Mouse (Mus musculus) C2C12 (cell line): Measurements from ENCODE around the gene Proz. TPM values are rescaled to one million over a fixed set of nuclear protein-coding genes. Genes with fewer than 3 reads are reported as not detected.

Experiments
- H3K27me3 ChIP-seq: one replicate; pipeline ENCODE4 v1.6.1; 2011; ENCODE audit not compliant: control insufficient read depth, insufficient read depth, insufficient read length
- H3K36me3 ChIP-seq: one replicate; pipeline ENCODE4 v1.6.1; 2011; ENCODE audit not compliant: control insufficient read depth, insufficient read depth
- H3K4me3 ChIP-seq: one replicate; pipeline ENCODE4 v1.5.1; 2011; ENCODE audit warnings: mild to moderate bottlenecking, control low read depth; ENCODE audit not compliant: poor library complexity, insufficient read depth, severe bottlenecking
- H3K79me2 ChIP-seq: one replicate; pipeline ENCODE4 v1.6.1; 2011; ENCODE audit not compliant: control insufficient read depth, insufficient read depth
- H3K79me3 ChIP-seq: one replicate; pipeline ENCODE4 v1.6.1; 2011; ENCODE audit warnings: low read depth, control low read depth
- H3ac ChIP-seq: one replicate; pipeline ENCODE3; 2011; ENCODE audit warnings: low read depth; ENCODE audit not compliant: control insufficient read depth, insufficient read length
- CEBPB ChIP-seq: IDR thresholded peaks from one replicate; pipeline ENCODE4 v1.6.1; 2011; ENCODE audit warnings: low read depth, mild to moderate bottlenecking, control low read depth, moderate library complexity
- CTCF ChIP-seq: IDR thresholded peaks from one replicate; pipeline ENCODE4 v1.5.1; 2011; ENCODE audit not compliant: control insufficient read depth, insufficient read depth, insufficient read length
- FOSL1 ChIP-seq: IDR thresholded peaks from one replicate; pipeline ENCODE4 v1.8.0; 2011; ENCODE audit warnings: mild to moderate bottlenecking, low read length; ENCODE audit not compliant: poor library complexity, insufficient read depth, severe bottlenecking
- MAX ChIP-seq: IDR thresholded peaks from one replicate; pipeline ENCODE4 v1.6.1; 2011; ENCODE audit warnings: mild to moderate bottlenecking, control low read depth
- MYOD1 ChIP-seq: IDR thresholded peaks from one replicate; pipeline ENCODE4 v1.6.1; 2011; ENCODE audit warnings: low read depth; ENCODE audit not compliant: control insufficient read depth, insufficient read length
- MYOG ChIP-seq: IDR thresholded peaks from one replicate; pipeline ENCODE4 v1.6.1; 2011; ENCODE audit not compliant: control insufficient read depth, insufficient read length; ENCODE audit errors: extremely low read depth
- USF1 ChIP-seq: IDR thresholded peaks from one replicate; pipeline ENCODE4 v1.6.1; 2011; ENCODE audit warnings: low read depth, mild to moderate bottlenecking, control low read depth, moderate library complexity
- polyA plus RNA-seq: library from polyadenylated mRNA; unstranded; fragments of >200 nt; fragmentation: generic; extraction: Trizol; gene quantifications from one replicate; pipeline ENCODE4 v1.2.1, GENCODE M21; 2012; ENCODE audit warnings: missing spikeins

Proz gene
- polyA plus RNA-seq, 1 experiment: 0.20 TPM

DNA sequence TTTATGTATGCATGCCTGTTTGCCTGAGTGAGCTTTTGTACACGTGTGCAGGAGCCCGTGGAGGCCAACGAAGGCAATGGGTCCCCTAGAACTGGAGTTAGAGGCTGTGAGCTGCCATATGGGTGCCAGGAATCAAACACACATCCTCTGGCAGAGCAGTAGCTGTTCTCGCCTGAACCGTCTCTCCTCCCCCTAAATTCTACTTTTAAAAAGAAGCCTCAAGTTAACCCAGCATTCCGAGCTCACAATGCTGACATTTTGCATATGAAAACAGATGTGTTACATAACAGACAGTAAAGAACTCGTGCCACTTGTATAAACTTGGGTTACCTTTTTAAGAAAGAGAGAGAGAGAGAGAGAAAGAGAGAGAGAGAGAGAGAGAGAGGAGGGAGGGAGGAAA is 16.8 kb downstream of the Proz start:
- TF ChIP-seq USF1 (no peak), MYOD1 (no peak), MYOG (no peak), FOSL1 (no peak), MAX (no peak), CEBPB (no peak), CTCF (no peak)
- peaks cover 66% of the 10 kb centered on the region for H3K36me3 ChIP-seq
- H3K79me2 ChIP-seq: no peaks in the 10 kb centered on the region
- H3K79me3 ChIP-seq: no peaks in the 10 kb centered on the region
- H3K4me3 ChIP-seq: no peak overlapping the region
- no peaks in the 10 kb centered on the region for H3K27me3 ChIP-seq
- H3ac ChIP-seq: no peak overlapping the region

DNA sequence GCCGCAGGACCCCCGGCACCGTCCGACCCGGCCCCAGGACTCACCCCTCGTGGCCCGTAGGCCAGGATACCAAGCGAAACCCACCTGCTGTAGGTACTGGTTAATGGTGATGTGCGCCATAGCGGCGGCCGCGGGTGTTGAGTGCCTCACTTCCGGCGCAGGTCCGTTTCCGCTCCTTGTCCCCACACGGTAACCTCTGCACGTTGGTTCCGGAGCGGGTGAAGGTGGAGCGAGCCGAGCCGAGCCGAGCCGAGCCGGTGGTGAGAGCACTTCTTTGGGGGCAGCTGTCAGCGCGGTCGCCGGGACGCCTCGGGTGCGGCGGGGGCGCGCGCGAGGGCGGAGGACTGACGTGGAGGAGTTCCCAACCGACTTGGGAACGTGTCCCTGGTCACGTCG is 44.0 kb downstream of the Proz start:
- Histone ChIP-seq H3K36me3 (peaks cover 15% of the 10 kb centered on the region), H3ac (peak overlapping the region; percentile 82), H3K79me2 (peaks cover 89% of the 10 kb centered on the region), H3K4me3 (peak overlapping the region; percentile 93), H3K79me3 (peaks cover 62% of the 10 kb centered on the region), H3K27me3 (no peaks in the 10 kb centered on the region)
- no peak for TF ChIP-seq USF1
- no peak for TF ChIP-seq CTCF
- no peak for TF ChIP-seq MAX
- no peak for TF ChIP-seq FOSL1

GRCm38 (mm10) chr8:13105087-13105881 is 44.6 kb downstream of the Proz start, which contains the start of the genes Pcid2 and Cul4a:
TSS of gene Pcid2 (minus strand) at chr8:13105459.
TSS of gene Cul4a (plus strand) at chr8:13105621.
- peak within 1 kb of the TSS; percentile 93 for H3K4me3 ChIP-seq
- peaks cover 68% of the 10 kb centered on the region for H3K79me3 ChIP-seq
- peaks cover 93% of the 10 kb centered on the region for H3K79me2 ChIP-seq
- TF ChIP-seq MAX (peak; percentile 26), FOSL1 (no peak), USF1 (no peak), CEBPB (no peak), MYOG (no peak), MYOD1 (no peak), CTCF (peak; percentile 81)
- H3K36me3 ChIP-seq: peaks cover 9% of the 10 kb centered on the region
- H3K27me3 ChIP-seq: no peaks in the 10 kb centered on the region
- peak within 1 kb of the TSS; percentile 100 for H3ac ChIP-seq

DNA sequence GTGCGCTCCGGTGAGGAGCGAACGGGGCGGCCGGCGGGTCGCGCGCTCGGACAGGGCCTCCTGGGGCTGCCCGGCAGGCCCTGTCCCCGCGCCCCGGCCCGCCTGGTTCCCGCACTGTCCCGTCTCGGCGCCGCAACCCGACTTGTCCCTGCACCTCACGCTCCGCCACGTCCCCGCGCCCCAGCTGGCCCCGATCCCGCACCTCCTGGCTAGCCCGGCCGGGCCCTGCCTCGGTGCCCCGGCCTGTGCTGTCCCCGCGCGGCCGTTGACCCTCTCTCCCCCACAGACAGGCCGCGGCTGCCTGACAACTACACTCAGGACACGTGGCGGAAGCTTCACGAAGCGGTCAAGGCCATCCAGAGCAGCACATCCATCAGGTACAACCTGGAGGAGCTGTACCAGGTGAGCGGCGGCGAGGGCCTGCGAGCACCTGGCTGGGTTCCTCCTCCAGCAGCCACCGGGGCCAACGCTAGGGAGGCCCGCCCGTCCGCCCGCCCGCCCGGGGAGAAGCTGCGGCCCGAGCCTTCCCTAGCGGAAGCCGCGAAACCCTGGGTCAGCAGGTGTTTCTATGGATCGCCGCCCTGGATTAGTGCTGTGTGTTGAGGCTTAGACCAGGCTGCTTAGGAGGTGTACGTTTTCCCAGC is 45.3 kb downstream of the Proz start:
- H3K4me3 ChIP-seq: peak overlapping the region; percentile 78
- peak overlapping the region; percentile 100 for H3ac ChIP-seq
- H3K79me3 ChIP-seq: peaks cover 74% of the 10 kb centered on the region
- peaks cover 93% of the 10 kb centered on the region for H3K79me2 ChIP-seq
- no peaks in the 10 kb centered on the region for H3K27me3 ChIP-seq
- peaks cover 11% of the 10 kb centered on the region for H3K36me3 ChIP-seq
- TF ChIP-seq FOSL1: no peak
- no peak for TF ChIP-seq MAX
- TF ChIP-seq MYOD1: no peak
- no peak for TF ChIP-seq MYOG
- no peak for TF ChIP-seq CEBPB

- Histone ChIP-seq H3K79me3 (peaks cover 80% of the 10 kb centered on the region), H3K36me3 (peaks cover 14% of the 10 kb centered on the region), H3ac (no peak overlapping the region), H3K79me2 (peaks cover 93% of the 10 kb centered on the region), H3K27me3 (no peaks in the 10 kb centered on the region), H3K4me3 (no peak overlapping the region)
- no peak for TF ChIP-seq CTCF
Measured at GRCm38 (mm10) chr8:13107990-13108638, 47.4 kb downstream of the Proz start.
